In genomic region chr2:25238106-25238505, GRCm38 (mm10) we compare ENCODE assay signal across 15 mouse cellular contexts. TPM values are rescaled to one million over a fixed set of nuclear protein-coding genes. Genes with fewer than 3 reads are reported as not detected.
"Had no signal": no experiment of that assay in that cellular context is flagged by ENCODE, and none has a peak within 500 bp of the region (broad histone marks: within the 10 kb centered on the region; RNA-seq: fewer than 3 reads in every experiment).

No protein-coding gene starts in this region.

- H3K9ac ChIP-seq: limb, embryonic 15.5 days; liver, embryonic 12.5 days; lung, embryonic 14.5 days; midbrain, embryonic 13.5 days; neural tube, embryonic 15.5 days had no signal

- H3K36me3 ChIP-seq: limb, embryonic 15.5 days; liver, embryonic 12.5 days; midbrain, embryonic 13.5 days; neural tube, embryonic 15.5 days had no signal

- H3K9me3 ChIP-seq: limb, embryonic 15.5 days; liver, embryonic 12.5 days; midbrain, embryonic 13.5 days; neural tube, embryonic 15.5 days had no signal

- H3K4me2 ChIP-seq: limb, embryonic 15.5 days; liver, embryonic 12.5 days; lung, embryonic 14.5 days; midbrain, embryonic 13.5 days; neural tube, embryonic 15.5 days had no signal

- H3K4me3 ChIP-seq: limb, embryonic 15.5 days; liver, embryonic 12.5 days; midbrain, embryonic 13.5 days; myocyte; neural tube, embryonic 15.5 days had no signal

- ATAC-seq: inflammation-experienced regulatory T-cells, adult 6 months; liver, embryonic 12.5 days; midbrain, embryonic 13.5 days had no signal

- H3K27ac ChIP-seq: limb, embryonic 15.5 days; liver, embryonic 12.5 days; midbrain, embryonic 13.5 days; neural tube, embryonic 15.5 days had no signal

- DNase-seq: layer of hippocampus, adult 9-11 months; layer of hippocampus, postnatal 36 days; lung, embryonic 14.5 days; thymus, postnatal 36 days had no signal

RNA-seq across cellular contexts. Expression of gene Rnf224, which starts 1.5 kb away (rescaled TPM):
- polyA plus RNA-seq: inflammation-experienced regulatory T-cells, adult 6 months; limb, embryonic 11.5 days; liver, embryonic 16.5 days; lung, embryonic 14.5 days; midbrain, embryonic 13.5 days; myocyte; neural tube, embryonic 11.5 days; neural tube, embryonic 15.5 days; thymus, postnatal 0 days had no signal

RNA-seq across cellular contexts. Expression of gene Slc34a3, which starts 3.9 kb away (rescaled TPM):
- polyA plus RNA-seq: inflammation-experienced regulatory T-cells, adult 6 months; limb, embryonic 11.5 days; limb, embryonic 15.5 days; liver, embryonic 12.5 days; lung, embryonic 14.5 days; midbrain, embryonic 13.5 days; myocyte; neural tube, embryonic 11.5 days; neural tube, embryonic 15.5 days; thymus, postnatal 0 days had no signal

RNA-seq across cellular contexts. Expression of gene Cysrt1, which starts 4.1 kb away (rescaled TPM):
- polyA plus RNA-seq: inflammation-experienced regulatory T-cells, adult 6 months; kidney, embryonic 14.5 days; limb, embryonic 11.5 days; liver, embryonic 12.5 days; liver, embryonic 16.5 days; lung, embryonic 14.5 days; midbrain, embryonic 13.5 days; myocyte; neural tube, embryonic 11.5 days had no signal
